Mouse (Mus musculus) left cerebral cortex, adult 11 months (tissue): ENCODE data around the gene Maml3.

Experiments
- DNase-seq: peaks from one replicate; pipeline ENCODE4 v3.0.0; 2022; ENCODE audit warnings: low spot score

Gene Maml3

DNA sequence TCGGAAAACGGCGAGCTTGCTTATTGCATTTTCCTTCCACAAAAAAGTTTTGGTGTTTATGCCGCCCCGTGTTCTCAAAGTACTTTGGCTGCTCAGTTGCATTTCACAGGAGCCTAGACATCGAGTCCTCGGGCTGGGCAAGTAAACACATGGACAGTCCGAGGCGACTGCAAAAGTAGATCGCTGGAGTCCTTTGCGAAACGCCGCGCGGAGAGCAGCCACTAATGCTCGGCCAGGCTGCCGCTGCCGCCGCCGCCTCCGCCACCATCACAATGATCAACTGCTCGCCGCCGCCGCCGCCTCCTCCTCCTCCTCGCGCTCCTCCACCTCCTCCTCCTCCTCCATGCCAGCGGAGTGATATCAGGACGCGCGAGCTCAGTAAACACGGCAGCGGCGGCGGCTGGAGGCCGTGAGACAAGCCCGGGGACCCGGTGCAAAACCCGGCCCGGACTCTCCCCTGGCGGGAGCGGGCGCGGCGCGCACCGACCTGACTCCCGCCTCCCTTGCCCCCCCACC, at the start of gene Maml3:
TSS of gene Maml3 (minus strand) at position 441 of the 516 bp plus-strand sequence.
- peak; percentile 69 for DNase-seq

DNA sequence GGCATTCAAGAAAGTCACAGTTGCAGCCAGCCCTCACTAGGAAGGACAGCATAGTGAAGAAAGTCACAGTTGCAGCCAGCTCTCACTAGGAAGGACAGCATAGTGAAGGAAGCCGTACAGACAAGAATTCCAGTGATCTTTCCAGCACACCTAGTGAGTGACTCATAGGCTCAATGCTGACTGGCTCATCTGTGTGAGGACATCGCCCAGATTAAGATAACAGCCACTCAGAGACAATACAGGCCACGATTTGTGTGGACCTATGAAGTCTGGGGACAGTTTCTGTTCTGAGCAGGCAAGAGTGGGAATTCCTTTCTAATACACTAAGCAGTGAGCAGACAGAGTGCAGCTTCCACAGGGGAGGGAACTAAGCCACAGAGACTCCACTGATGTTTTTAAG, 46.3 kb upstream of the Maml3 start:
- DNase-seq, result no peak

DNA sequence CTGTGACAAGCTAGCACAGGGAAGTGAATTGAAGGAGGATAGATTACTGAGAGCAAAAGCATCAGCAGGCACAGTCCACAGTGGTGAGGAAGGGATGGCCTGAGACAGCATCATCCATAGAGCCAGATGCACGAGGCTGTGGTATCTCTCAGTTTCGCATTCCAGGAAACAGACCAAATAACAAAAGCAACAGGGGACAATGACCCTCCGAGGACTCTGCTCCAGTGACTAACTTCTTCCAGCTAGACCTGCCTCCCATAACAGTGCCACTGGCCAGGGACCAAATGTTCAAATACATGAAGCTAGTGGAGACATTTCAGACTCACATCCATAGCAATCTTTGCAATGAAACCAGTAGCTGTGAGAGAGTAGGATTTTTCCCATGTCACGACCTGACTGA, 43.4 kb upstream of the Maml3 start:
- DNase-seq, result no peak

DNA sequence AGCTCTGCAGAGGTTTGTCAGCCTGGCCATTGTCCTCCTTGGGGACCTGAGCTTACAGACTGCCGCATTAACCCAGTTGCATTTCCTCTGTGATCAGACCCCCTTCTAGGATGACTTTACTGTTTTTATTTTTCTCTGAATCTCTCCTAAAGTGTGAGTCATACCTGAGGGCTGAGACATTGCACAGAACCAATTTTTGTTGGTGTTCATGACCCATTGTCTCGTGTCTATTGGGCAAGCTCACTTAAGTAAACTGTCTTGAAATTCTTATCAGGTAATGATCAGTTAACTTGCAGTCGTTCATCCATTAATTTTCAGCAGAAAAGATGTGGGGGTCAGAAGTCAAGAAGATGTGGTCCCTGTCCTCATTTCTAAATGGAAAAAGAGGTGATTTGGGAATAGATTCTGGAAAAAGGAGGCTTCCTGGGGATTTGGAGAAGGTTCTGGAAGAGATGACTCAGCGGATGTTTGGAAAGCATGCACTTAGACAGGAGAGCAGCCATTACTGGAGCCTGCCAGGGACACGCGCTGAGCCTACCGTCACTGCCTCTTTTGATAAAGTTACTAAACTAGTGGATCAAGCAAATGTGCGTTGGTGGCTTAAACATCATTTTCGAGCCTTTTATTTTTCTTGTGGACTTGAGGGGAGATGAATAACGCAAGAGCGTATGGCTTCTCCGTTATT, 40.0 kb upstream of the Maml3 start:
- no peak for DNase-seq

DNA sequence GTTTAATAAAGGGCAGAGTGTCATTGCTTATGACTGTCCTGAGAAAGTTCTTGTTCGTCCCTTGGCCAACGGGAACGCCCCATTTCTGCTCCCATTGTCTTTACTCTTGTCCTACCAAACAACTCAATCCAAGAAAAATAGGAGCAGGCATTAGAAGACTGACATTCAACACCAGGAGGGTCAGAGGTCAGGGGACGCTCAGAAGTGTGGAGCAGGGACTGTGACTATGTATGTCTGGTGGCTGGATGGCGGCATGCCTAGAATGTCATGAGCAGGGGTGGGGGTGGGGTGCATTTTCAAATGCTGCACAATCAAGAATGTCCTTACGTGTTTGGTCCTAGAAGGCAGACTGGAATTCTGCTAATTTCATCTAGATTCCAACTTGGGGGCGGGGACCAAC, 38.1 kb upstream of the Maml3 start:
- DNase-seq, result no peak

DNA sequence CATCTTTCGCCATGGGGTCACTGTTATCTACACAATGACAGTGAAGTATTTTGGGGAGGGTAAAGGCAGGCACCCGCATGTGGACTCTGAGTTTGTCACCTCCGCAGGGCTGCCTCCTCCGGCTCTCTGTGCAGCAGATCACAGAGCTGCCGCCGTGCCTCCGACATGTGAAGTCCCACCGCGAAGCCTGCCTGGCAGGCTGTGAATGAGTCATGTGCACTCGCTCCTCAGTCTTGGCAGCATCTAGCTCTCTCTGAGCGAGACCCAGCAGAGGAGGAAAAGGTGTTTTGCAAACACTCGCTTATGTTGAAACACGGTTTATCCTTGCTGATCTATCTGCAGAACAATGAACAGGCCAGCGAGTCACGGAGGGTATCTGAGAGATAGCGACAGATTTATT, 35.3 kb upstream of the Maml3 start:
- peak; percentile 47 for DNase-seq

DNA sequence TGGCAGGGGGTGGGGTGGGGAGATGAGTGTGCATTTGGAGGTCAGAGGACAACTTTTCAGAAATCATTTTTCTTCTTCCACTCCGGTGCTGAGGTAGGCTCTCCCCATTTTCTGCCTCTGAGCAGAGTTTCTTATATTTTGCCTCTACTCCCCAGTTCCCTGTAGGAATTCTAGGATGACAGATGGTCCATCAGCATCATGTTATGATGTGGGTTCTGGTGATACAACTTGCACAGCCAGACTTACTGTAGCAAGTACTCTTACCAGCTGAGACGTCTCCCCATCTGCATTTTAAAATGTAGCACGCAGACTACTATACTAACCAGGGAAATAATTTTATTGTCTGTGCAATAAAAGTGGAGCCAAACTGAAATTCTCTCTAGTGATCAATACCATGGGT, 20.5 kb upstream of the Maml3 start:
- peak; percentile 15 for DNase-seq

DNA sequence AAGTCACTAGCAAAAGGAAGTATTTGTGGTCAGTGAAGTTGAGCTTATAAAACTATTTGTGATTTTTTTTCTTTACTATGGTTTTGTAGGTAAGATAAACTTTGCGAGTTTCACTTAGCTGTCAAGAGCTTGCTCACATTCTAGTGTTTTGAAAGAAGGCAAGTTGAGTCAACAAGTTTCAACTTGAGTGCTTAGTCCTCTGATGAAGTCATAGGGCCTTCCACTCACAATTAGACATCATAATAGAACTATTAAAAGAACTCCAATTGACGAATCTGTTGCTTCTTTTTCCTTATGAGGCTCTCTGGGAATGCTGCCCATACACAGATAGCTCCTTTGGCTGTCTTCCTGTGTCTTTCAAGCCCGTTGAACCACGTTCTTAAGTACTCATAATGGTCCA, 16.0 kb upstream of the Maml3 start:
- DNase-seq, result no peak

DNA sequence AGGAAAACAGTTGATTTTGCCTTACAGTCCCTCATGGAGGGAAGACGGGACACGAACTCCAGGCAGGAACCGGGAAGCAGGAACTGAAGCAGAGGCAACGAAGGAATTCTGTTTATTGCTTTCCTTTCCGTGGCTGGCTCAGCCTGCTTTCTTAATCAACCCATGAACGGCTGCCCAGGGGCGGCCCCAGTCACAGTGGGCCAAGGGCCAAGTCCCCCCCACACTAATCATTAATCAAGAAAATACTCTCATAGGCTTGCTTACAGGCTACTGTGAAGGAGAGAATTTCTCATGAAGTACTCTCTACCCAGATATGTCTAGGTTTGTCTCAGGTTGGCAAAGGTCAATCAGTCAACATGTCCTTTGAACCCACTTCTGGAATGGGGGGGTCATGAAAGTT, 14.3 kb upstream of the Maml3 start:
- no peak for DNase-seq

DNA sequence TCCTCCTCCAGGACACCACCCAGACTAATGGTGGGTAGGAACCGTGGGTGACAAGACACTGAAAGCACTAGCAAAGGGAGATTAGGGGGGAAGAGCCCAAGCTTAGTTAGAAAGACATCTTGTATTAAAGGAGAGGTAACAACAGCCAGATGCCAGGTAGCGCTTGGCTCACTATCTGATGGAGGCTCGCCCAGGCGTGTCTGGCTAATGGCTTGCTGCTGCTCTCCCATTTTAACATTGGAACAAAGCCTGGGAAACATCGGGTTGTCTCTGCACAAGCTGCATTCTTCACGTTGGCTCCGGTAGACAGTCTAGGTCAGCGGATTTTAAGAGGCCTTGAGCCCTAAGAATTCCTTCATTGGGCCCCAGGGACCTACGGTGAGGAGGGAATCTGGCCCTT, 10.5 kb upstream of the Maml3 start:
- DNase-seq, result no peak

DNA sequence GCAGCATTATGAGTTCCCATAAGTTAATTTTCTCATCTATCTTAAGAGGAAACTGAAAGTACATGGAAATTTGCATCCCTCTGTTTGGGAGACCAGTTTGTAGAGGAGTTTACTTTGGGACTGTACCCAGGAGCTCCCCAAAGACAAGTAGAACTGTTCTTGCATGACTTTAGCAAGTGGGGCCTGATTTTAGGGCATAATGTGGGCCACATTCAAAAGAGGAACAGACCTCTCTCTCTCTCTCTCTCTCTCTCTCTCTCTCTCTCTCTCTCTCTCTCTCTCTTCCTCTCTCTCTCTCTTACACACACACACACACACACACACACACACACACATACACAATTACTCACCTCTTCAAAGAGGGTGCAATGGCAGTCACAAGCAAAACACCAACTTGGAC, 3.2 kb upstream of the Maml3 start:
- DNase-seq, result no peak

DNA sequence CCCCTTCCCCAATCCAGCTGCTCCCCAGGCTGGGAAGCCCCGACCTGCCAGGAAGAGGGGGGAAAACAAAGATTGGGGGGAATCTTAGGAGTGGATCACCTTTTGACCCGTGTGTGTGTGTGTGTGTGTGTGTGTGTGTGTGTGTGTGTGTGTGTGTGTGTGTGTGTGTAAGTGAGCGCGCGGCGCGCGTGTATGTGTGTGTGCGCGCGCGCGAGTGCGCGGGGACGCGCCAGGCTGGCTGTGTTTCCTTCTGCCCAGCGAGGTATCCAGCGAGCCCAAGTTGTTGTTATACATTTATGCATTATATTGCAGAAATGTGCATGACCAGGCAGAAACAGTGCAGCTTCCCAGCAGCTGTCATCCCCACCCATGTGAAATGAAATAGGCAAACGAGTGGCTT, 280 bp upstream of the Maml3 start:
- DNase-seq, result no peak

DNA sequence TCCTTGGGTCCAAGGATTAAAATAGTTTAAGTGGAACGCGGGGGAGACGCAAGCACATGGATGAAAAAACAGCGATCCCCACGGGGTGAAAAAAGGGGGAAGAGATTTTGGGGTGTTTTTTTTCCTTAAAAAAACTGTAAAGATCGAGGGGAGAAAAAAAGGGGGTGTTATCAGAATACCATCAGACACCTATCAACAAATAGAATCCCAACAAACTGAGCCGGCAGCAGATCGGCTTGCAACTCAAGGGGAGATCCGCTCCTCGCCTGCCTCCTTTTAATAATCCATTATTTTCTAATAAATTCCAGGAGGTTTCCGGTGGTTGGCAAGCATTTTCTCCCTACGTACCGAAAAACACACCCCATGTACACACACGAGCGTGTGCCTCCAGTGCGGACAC, 668 bp downstream of the Maml3 start:
- no peak for DNase-seq

DNA sequence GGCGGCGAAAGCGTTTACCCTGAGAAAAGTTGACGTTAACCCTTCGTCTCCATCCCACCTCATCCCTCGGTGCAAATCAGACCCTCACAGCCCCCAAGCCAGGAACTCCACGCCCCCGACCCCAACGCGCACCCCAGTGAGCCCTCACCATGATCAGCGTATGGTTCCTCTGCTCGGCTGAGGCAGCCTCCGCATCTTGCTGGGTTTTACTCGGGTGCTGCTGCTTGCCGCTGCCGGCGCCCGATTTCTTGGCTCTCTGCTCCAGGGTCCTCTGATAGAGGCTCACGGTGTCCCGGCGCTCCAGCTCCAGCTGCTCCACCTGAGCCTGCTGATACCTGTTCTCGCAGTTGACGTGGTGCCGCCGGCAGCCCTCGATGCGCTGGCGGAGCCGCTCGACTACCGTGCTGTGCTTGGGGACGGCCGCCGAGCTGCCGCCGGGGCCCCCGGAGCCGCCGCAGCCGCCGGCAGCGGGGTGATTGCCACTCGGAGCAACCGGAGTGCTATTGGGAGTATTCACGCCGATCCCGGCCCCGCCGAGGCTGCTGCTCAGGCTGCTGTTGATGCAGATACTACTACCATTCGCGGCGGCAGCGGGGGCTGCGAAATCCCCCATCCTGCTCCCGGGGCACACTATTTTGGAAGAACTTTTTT, 1.2 kb downstream of the Maml3 start:
- DNase-seq, result peak; percentile 37

DNA sequence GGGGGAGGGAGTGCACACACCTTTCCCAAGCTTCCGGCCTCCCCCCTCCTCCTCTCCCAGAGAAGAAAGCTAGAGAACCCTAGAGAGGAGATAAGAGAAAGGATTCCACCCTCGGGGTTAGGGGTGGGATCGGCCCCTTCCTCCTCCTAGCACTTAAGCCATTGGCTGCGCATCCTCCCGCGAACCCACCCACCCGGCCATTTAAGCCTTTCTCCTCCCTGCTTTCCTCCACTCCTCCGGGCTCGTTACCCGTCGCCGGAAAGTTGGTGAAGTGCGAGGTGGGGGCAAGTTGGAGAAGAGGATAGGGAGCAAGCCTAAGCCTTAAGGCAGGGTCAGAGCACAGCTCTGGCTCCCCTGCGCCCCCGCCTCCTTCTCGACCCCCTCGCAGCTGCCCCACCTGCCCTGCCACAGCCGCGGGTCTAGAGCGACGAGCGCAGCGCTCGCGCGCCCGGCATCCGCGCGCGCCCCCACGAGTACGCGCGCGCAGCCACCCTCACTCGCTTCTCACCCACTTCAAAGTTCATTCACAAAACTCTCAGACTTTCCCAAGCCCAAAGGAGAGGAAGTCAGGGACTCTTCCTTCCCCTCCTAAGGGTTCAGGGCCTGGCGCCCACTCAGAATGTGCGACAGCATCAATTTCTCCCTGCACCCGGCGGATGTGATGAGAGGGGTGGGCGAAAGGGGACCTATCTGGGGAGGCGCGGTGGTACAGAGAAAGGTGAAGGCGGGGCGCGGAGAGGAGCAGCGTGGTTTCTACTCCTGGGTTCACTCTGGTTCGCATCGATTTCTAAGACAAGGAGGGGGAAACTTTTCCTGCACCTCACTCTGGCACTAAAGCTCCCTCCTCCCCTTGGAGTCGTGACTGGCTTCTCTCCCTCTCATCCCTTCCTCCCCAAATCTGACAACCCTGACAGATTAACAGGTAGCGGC, 2.0 kb downstream of the Maml3 start:
- DNase-seq, result peak; percentile 47

DNA sequence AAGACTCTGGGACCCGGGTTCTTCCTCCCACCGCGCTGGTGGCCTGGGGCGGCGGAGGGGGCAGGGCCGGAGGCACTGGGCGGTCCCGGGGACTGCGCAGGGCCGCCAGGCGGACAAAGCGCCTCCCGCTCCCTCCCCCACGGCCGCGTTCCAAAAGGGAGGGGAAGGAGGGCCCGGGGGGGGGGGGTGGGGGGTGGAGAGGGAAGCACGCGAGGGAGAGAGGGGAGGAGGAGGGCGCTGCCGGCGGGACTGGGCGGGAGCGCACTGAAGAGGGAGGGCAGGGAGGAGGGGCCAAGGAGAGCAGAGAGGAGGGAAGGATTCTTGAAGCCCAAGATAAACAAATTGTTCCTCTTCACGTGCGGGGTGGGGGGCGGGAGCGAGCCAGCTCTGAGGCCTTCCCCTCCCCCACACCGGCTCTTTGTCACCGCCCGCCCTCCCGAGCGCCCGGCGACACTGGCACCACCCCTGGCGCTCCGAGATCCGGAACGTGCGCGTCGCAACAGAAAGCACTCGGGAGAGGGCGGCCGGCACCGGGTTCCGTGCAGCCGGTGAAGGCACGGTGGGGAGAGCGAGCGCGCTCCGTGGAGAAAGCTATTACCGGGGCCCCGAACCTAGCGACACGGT, 2.8 kb downstream of the Maml3 start:
- DNase-seq, result peak; percentile 63

DNA sequence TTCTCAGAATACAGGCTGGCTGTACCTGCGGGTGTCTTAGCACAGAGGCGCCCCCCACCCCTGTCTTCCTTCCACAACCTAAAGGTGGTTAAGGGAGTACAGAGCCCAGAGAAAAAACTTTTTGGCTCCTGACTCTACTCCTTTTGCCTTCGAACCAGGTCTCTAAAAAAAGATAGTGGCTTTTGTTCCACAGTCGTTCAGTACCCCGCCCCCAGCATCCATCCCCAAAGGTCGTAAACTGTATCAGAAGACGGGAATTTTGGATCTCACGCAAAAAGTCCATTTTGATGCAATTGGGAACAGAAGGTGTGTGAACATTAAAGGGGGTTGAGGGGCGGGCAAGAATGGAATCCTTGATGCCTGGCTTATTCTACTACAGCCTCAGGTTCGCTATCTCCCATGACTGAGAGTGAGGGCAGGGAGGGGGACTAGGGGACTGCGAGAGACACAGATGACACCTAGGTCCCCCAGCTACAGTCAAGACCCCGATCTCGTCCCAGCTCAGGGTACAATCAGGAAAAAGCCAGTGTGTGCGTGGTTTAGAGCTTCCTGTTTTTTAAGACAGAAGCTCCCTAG, 3.4 kb downstream of the Maml3 start:
- no peak for DNase-seq

DNA sequence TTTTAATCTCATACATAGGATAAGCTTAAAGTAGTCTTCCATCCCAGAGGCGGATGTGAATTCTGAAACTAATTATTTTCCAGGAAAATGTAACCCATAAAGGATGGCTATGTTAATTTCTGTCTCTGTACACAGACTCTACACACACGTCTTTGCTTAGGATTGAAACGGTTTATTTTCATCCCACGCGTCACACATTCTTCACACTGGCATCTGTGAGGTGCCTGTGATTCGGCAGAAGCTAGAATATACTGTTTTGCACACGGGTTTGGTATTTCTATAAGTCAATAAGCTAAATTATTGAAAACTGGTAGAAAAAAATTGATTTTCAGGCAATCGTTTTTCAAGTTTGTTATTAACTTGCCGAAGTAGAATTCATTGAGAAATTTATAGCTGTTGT, 4.0 kb downstream of the Maml3 start:
- no peak for DNase-seq

DNA sequence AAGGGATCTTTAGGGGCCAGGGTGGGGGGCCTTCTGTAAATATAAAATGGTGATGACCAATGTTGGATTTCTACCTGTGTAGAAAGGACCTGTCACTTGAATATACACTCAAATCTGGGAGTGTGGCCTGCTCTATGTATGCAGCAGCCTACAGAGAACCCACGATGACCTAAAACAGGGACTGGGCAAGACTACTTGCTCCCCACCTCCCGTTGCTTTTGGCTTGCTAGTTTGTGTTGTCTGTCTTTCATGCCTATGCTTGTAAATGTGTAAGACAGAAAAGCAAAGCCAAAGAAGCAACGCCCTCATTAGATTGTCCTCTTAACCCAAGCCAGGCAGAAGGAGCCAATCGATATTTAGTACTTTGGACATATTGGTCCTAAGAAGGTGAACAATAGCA, 4.6 kb downstream of the Maml3 start:
- no peak for DNase-seq

DNA sequence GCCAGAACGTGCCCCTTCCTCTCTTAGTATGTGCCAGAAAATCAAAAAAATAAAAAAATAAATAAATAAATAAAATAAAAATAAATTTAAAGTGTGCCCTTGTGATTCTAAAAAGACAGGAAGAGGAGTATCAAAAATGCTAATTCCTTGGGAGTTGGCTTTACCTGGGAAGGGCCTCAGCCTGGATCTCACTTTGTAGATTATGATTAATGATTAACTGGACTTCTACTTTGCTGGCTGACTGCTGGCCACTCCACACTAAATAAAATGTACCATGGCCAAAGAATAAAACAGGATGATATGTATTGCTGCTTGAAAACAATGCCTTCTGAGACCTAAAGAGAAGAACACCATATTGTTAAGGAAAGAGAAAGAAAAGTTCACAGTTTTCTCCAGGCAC, 5.6 kb downstream of the Maml3 start:
- no peak for DNase-seq

DNA sequence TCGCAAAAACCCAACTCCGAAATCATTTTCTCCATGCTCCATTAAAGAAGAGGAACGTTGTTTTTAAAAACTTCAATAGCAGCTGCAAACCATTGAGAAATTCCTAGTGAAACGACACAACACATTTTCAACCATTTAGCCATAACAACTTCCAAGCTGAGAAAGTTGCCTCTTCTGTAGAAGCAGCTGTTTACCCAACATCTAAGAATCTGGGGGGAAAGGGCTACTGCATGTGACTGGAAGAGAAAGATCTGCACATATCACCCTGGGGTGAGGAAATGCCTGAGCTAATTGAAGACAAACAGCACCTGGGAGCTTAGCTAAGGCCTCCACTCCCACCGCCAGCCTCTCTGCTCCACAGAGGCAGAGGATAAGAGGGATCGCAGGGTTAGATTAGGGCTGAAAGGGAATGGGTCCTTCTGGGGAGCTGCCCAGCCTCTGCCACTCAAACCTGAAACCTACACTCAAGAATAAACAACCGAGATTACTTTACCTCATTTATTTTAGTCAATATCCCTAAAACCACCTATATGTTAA, 13.5 kb downstream of the Maml3 start:
- DNase-seq, result no peak
